Mouse (Mus musculus) cerebellum, postnatal 36 days (tissue): ENCODE results near the gene Pon2.
"Not testable (repeated sequence)": the region's sequence is repeated elsewhere in the genome, so short reads cannot be mapped to it uniquely, and the experiment has no call there.

ENCODE experiments used
- DNase-seq, 2 experiments: peaks; one replicate each; pipeline ENCODE4 v3.0.0; 2021 to 2022; ENCODE audit warnings: mixed read lengths in 2 of 2

Gene Pon2

GRCm38 (mm10) chr6:5291450-5291849, 6.8 kb downstream of the Pon2 start:
- DNase-seq = no peak

- no peak for DNase-seq
Measured at GRCm38 (mm10) chr6:5287919-5288318, 10.3 kb downstream of the Pon2 start.

- no peak for DNase-seq
Measured at GRCm38 (mm10) chr6:5287392-5287791, 10.9 kb downstream of the Pon2 start.

GRCm38 (mm10) chr6:5282418-5282817, 15.8 kb downstream of the Pon2 start:
- DNase-seq = no peak

- no peak for DNase-seq
Measured at GRCm38 (mm10) chr6:5280576-5281305, 17.5 kb downstream of the Pon2 start.

GRCm38 (mm10) chr6:5277972-5278371, 20.3 kb downstream of the Pon2 start:
- DNase-seq = no peak

GRCm38 (mm10) chr6:5269641-5270040, 28.6 kb downstream of the Pon2 start:
- no peak for DNase-seq

- no peak for DNase-seq
Measured at GRCm38 (mm10) chr6:5264793-5265192, 33.5 kb downstream of the Pon2 start.

GRCm38 (mm10) chr6:5263250-5263999, 34.8 kb downstream of the Pon2 start:
- DNase-seq = no peak

- no peak for DNase-seq
Measured at GRCm38 (mm10) chr6:5262322-5263249, 35.7 kb downstream of the Pon2 start.

- DNase-seq = no peak
Measured at GRCm38 (mm10) chr6:5255722-5256451, 42.4 kb downstream of the Pon2 start, which contains the start of gene Pon3. Gene Pon3 (minus strand): TSS chr6:5256286.

GRCm38 (mm10) chr6:5255291-5255690, 43.0 kb downstream of the Pon2 start:
- DNase-seq = no peak

- DNase-seq = no peak
Measured at GRCm38 (mm10) chr6:5254869-5255268, 43.4 kb downstream of the Pon2 start.

- no peak for DNase-seq
Measured at GRCm38 (mm10) chr6:5245926-5246325, 52.3 kb downstream of the Pon2 start.

- no peak for DNase-seq
Measured at GRCm38 (mm10) chr6:5238799-5239198, 59.5 kb downstream of the Pon2 start.

- DNase-seq = no peak
Measured at GRCm38 (mm10) chr6:5237510-5237909, 60.7 kb downstream of the Pon2 start.

GRCm38 (mm10) chr6:5236843-5237371, 61.3 kb downstream of the Pon2 start:
- DNase-seq = no peak

- DNase-seq = no peak
Measured at GRCm38 (mm10) chr6:5234563-5234962, 63.7 kb downstream of the Pon2 start.

- DNase-seq = no peak
Measured at GRCm38 (mm10) chr6:5233812-5234211, 64.4 kb downstream of the Pon2 start.

- DNase-seq = no peak
Measured at GRCm38 (mm10) chr6:5232022-5232421, 66.2 kb downstream of the Pon2 start.

GRCm38 (mm10) chr6:5230261-5230660, 68.0 kb downstream of the Pon2 start:
- no peak for DNase-seq

- not testable (repeated sequence) for DNase-seq
Measured at GRCm38 (mm10) chr6:5223551-5223950, 74.7 kb downstream of the Pon2 start.
